Mouse (Mus musculus): ENCODE measurements around the gene Fgfr4.

DNA sequence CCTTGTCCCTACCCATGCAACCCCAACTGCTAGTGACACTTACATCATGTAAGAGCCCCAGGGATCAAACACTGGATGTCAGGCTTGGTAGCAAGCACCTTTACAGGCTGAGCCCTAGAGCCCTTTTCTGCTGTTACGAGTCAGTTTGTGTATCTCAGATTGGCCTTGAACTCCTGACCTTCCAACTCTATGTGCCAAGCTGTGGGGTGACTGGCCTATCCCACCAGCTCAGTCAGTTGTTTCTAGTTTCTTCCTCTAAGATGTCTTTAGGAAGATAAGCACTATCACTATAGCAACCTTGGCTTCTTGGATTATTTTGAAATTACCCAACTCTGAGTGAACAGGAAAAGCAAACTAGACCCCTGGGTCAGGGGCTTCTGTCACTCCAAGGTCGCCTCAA lies 49.1 kb upstream of the Fgfr4 start:
- TF ChIP-seq CTCF (IDR thresholded peaks at IDR 0.05; ENCODE audit: insufficient read depth, low read depth, low read length) (no peak), POLR2A (IDR thresholded peaks at IDR 0.05; ENCODE audit: insufficient read depth, low read depth, low read length) (no peak)
